Mouse (Mus musculus): ENCODE data around the gene Ubap1l. TPM values are rescaled to one million over a fixed set of nuclear protein-coding genes. Genes with fewer than 3 reads are reported as not detected.

Ubap1l gene
- polyA plus RNA-seq, 1 experiment = 0.06 TPM

- TF ChIP-seq TAL1 (IDR thresholded peaks at IDR 0.05; ENCODE audit: low read length) (no peak), GATA1 (IDR thresholded peaks at IDR 0.05; ENCODE audit: low read length) (no peak)
- 0 out of 2 replicates have a peak, but pooled peaks cover 2% of the 10 kb centered on the region for H3K4me1 ChIP-seq (ENCODE audit: control insufficient read depth)
- H3K27me3 ChIP-seq (ENCODE audit: control insufficient read depth) = peaks cover 28% of the 10 kb centered on the region
- peaks cover 2% of the 10 kb centered on the region; the same call in 1 of the 2 replicates for H3K9me3 ChIP-seq (ENCODE audit: control insufficient read depth, low read length)
- no peaks in the 10 kb centered on the region for H3K36me3 ChIP-seq (ENCODE audit: control insufficient read depth)
- no peak overlapping the region for H3K4me3 ChIP-seq (replicated peaks)
These were observed 25.7 kb downstream of the Ubap1l start for GRCm38 (mm10) chr9:65386373-65387140.

- Histone ChIP-seq H3K36me3 (ENCODE audit: control insufficient read depth) (no peaks in the 10 kb centered on the region), H3K27me3 (ENCODE audit: control insufficient read depth) (peaks cover 46% of the 10 kb centered on the region), H3K4me3 (replicated peaks) (peak overlapping the region; percentile 21), H3K9me3 (ENCODE audit: control insufficient read depth, low read length) (peaks cover 2% of the 10 kb centered on the region; the same call in 1 of the 2 replicates), H3K4me1 (ENCODE audit: control insufficient read depth) (0 out of 2 replicates have a peak, but pooled peaks cover 2% of the 10 kb centered on the region)
- no peak for TF ChIP-seq TAL1 (IDR thresholded peaks at IDR 0.05; ENCODE audit: low read length)
- no peak for TF ChIP-seq GATA1 (IDR thresholded peaks at IDR 0.05; ENCODE audit: low read length)
These were observed 30.1 kb downstream of the Ubap1l start for GRCm38 (mm10) chr9:65390752-65391612.

- Histone ChIP-seq H3K4me3 (replicated peaks) (peak within 1 kb of the TSS; percentile 21), H3K36me3 (ENCODE audit: control insufficient read depth) (no peaks in the 10 kb centered on the region), H3K9me3 (ENCODE audit: control insufficient read depth, low read length) (peaks cover 2% of the 10 kb centered on the region; the same call in 1 of the 2 replicates), H3K4me1 (ENCODE audit: control insufficient read depth) (0 out of 2 replicates have a peak, but pooled peaks cover 2% of the 10 kb centered on the region), H3K27me3 (ENCODE audit: control insufficient read depth) (peaks cover 46% of the 10 kb centered on the region)
- TF ChIP-seq TAL1 (IDR thresholded peaks at IDR 0.05; ENCODE audit: low read length) (no peak), GATA1 (IDR thresholded peaks at IDR 0.05; ENCODE audit: low read length) (no peak)
These were observed 30.7 kb downstream of the Ubap1l start, which contains the start of gene Kbtbd13 for GRCm38 (mm10) chr9:65391613-65391964. Gene Kbtbd13 (minus strand): TSS chr9:65391652.

GRCm38 (mm10) chr9:65392638-65393364 lies 32.0 kb downstream of the Ubap1l start:
- H3K4me3 ChIP-seq (replicated peaks) = no peak overlapping the region
- H3K9me3 ChIP-seq (ENCODE audit: control insufficient read depth, low read length) = peaks cover 2% of the 10 kb centered on the region; the same call in 1 of the 2 replicates
- no peak for TF ChIP-seq GATA1 (IDR thresholded peaks at IDR 0.05; ENCODE audit: low read length)
- no peak for TF ChIP-seq TAL1 (IDR thresholded peaks at IDR 0.05; ENCODE audit: low read length)
- H3K36me3 ChIP-seq (ENCODE audit: control insufficient read depth) = no peaks in the 10 kb centered on the region
- H3K4me1 ChIP-seq (ENCODE audit: control insufficient read depth) = 0 out of 2 replicates have a peak, but pooled peaks cover 2% of the 10 kb centered on the region
- peaks cover 46% of the 10 kb centered on the region for H3K27me3 ChIP-seq (ENCODE audit: control insufficient read depth)

- Histone ChIP-seq H3K9me3 (ENCODE audit: control insufficient read depth, low read length) (peaks cover 2% of the 10 kb centered on the region; the same call in 1 of the 2 replicates), H3K4me1 (ENCODE audit: control insufficient read depth) (peaks cover 9% of the 10 kb centered on the region), H3K27me3 (ENCODE audit: control insufficient read depth) (peaks cover 52% of the 10 kb centered on the region), H3K36me3 (ENCODE audit: control insufficient read depth) (no peaks in the 10 kb centered on the region), H3K4me3 (replicated peaks) (no peak overlapping the region)
- TF ChIP-seq GATA1 (IDR thresholded peaks at IDR 0.05; ENCODE audit: low read length) = no peak
- TF ChIP-seq TAL1 (IDR thresholded peaks at IDR 0.05; ENCODE audit: low read length) = no peak
These were observed 32.8 kb downstream of the Ubap1l start for GRCm38 (mm10) chr9:65393606-65394005.

GRCm38 (mm10) chr9:65394360-65394759 lies 33.5 kb downstream of the Ubap1l start:
- Histone ChIP-seq H3K36me3 (ENCODE audit: control insufficient read depth) (no peaks in the 10 kb centered on the region), H3K9me3 (ENCODE audit: control insufficient read depth, low read length) (peaks cover 2% of the 10 kb centered on the region; the same call in 1 of the 2 replicates), H3K27me3 (ENCODE audit: control insufficient read depth) (peaks cover 48% of the 10 kb centered on the region), H3K4me1 (ENCODE audit: control insufficient read depth) (peaks cover 11% of the 10 kb centered on the region), H3K4me3 (replicated peaks) (no peak overlapping the region)
- TF ChIP-seq GATA1 (IDR thresholded peaks at IDR 0.05; ENCODE audit: low read length) (no peak), TAL1 (IDR thresholded peaks at IDR 0.05; ENCODE audit: low read length) (no peak)

GRCm38 (mm10) chr9:65398279-65398678 lies 37.4 kb downstream of the Ubap1l start, which contains the start of gene Rasl12:
Gene Rasl12 (plus strand): TSS chr9:65398506.
- H3K9me3 ChIP-seq (ENCODE audit: control insufficient read depth, low read length) = no peaks in the 10 kb centered on the region
- H3K27me3 ChIP-seq (ENCODE audit: control insufficient read depth) = peaks cover 8% of the 10 kb centered on the region
- TF ChIP-seq TAL1 (IDR thresholded peaks at IDR 0.05; ENCODE audit: low read length) = no peak
- TF ChIP-seq GATA1 (IDR thresholded peaks at IDR 0.05; ENCODE audit: low read length) = no peak
- no peaks in the 10 kb centered on the region for H3K36me3 ChIP-seq (ENCODE audit: control insufficient read depth)
- peak within 1 kb of the TSS; percentile 50 for H3K4me3 ChIP-seq (replicated peaks)
- H3K4me1 ChIP-seq (ENCODE audit: control insufficient read depth) = peaks cover 10% of the 10 kb centered on the region

- Histone ChIP-seq H3K4me3 (replicated peaks) (no peak overlapping the region), H3K4me1 (ENCODE audit: control insufficient read depth) (peaks cover 10% of the 10 kb centered on the region), H3K36me3 (ENCODE audit: control insufficient read depth) (no peaks in the 10 kb centered on the region), H3K27me3 (ENCODE audit: control insufficient read depth) (peaks cover 8% of the 10 kb centered on the region), H3K9me3 (ENCODE audit: control insufficient read depth, low read length) (no peaks in the 10 kb centered on the region)
- no peak for TF ChIP-seq GATA1 (IDR thresholded peaks at IDR 0.05; ENCODE audit: low read length)
- no peak for TF ChIP-seq TAL1 (IDR thresholded peaks at IDR 0.05; ENCODE audit: low read length)
These were observed 39.1 kb downstream of the Ubap1l start for GRCm38 (mm10) chr9:65399934-65400333.

Data from erythroblast, embryonic 14.5 days (primary cell).